Mouse (Mus musculus): ENCODE results near the gene Specc1l. TPM values are rescaled to one million over a fixed set of nuclear protein-coding genes. Genes with fewer than 3 reads are reported as not detected.
"Not testable (repeated sequence)": the region's sequence is repeated elsewhere in the genome, so short reads cannot be mapped to it uniquely, and the experiment has no call there.

Specc1l gene
- polyA plus RNA-seq, 1 experiment from 2014 or later, result 6.7 TPM

GRCm38 (mm10) chr10:75282648-75283047, 70.8 kb downstream of the Specc1l start:
- Histone ChIP-seq H3K4me3 (ENCODE audit: low read depth, low read length) (no peak overlapping the region), H3K9me3 (replicated peaks; ENCODE audit: control insufficient read depth, low read length) (no peaks in the 10 kb centered on the region), H3K4me2 (ENCODE audit: low read depth, low read length) (no peak overlapping the region), H3K27me3 (ENCODE audit: control insufficient read depth, insufficient read depth, low read depth, low read length) (no peaks in the 10 kb centered on the region), H3K27ac (ENCODE audit: low read length) (no peak overlapping the region), H3K9ac (ENCODE audit: low read depth, low read length) (no peak overlapping the region), H3K36me3 (ENCODE audit: control insufficient read depth, insufficient read depth) (no peaks in the 10 kb centered on the region; the same call in none of the 2 replicates), H3K4me1 (ENCODE audit: control insufficient read depth, low read depth, low read length) (no peaks in the 10 kb centered on the region)
- no peak for ATAC-seq (ENCODE audit: low read depth)
- WGBS (ENCODE audit: insufficient replicate concordance), result 48% methylated on average over 5 of the region's 5 CpGs

GRCm38 (mm10) chr10:75283821-75284220, 71.9 kb downstream of the Specc1l start:
- no peaks in the 10 kb centered on the region for H3K27me3 ChIP-seq (ENCODE audit: control insufficient read depth, insufficient read depth, low read depth, low read length)
- 77% methylated on average over 3 of the region's 3 CpGs for WGBS (ENCODE audit: insufficient replicate concordance)
- ATAC-seq (ENCODE audit: low read depth), result no peak
- no peaks in the 10 kb centered on the region for H3K9me3 ChIP-seq (replicated peaks; ENCODE audit: control insufficient read depth, low read length)
- H3K27ac ChIP-seq (ENCODE audit: low read length), result no peak overlapping the region
- H3K4me1 ChIP-seq (ENCODE audit: control insufficient read depth, low read depth, low read length), result no peaks in the 10 kb centered on the region
- H3K4me2 ChIP-seq (ENCODE audit: low read depth, low read length), result no peak overlapping the region
- H3K4me3 ChIP-seq (ENCODE audit: low read depth, low read length), result no peak overlapping the region
- H3K36me3 ChIP-seq (ENCODE audit: control insufficient read depth, insufficient read depth), result no peaks in the 10 kb centered on the region
- no peak overlapping the region for H3K9ac ChIP-seq (ENCODE audit: low read depth, low read length)

- no peak for ATAC-seq (ENCODE audit: low read depth)
- Histone ChIP-seq H3K9me3 (replicated peaks; ENCODE audit: control insufficient read depth, low read length) (no peaks in the 10 kb centered on the region), H3K27me3 (ENCODE audit: control insufficient read depth, insufficient read depth, low read depth, low read length) (no peaks in the 10 kb centered on the region), H3K4me3 (ENCODE audit: low read depth, low read length) (no peak overlapping the region), H3K4me1 (ENCODE audit: control insufficient read depth, low read depth, low read length) (peaks cover 5% of the 10 kb centered on the region; the same call in 1 of the 2 replicates), H3K36me3 (ENCODE audit: control insufficient read depth, insufficient read depth) (no peaks in the 10 kb centered on the region), H3K9ac (ENCODE audit: low read depth, low read length) (no peak overlapping the region), H3K4me2 (ENCODE audit: low read depth, low read length) (no peak overlapping the region), H3K27ac (ENCODE audit: low read length) (no peak overlapping the region)
- 41% methylated on average over 7 of the region's 7 CpGs for WGBS (ENCODE audit: insufficient replicate concordance)
Observed at GRCm38 (mm10) chr10:75288579-75288978, 76.7 kb downstream of the Specc1l start.

- no peaks in the 10 kb centered on the region for H3K36me3 ChIP-seq (ENCODE audit: control insufficient read depth, insufficient read depth)
- H3K4me1 ChIP-seq (ENCODE audit: control insufficient read depth, low read depth, low read length), result peaks cover 5% of the 10 kb centered on the region; the same call in 1 of the 2 replicates
- H3K27me3 ChIP-seq (ENCODE audit: control insufficient read depth, insufficient read depth, low read depth, low read length), result no peaks in the 10 kb centered on the region
- no peak overlapping the region for H3K9ac ChIP-seq (ENCODE audit: low read depth, low read length)
- no peak overlapping the region for H3K4me2 ChIP-seq (ENCODE audit: low read depth, low read length)
- no peaks in the 10 kb centered on the region for H3K9me3 ChIP-seq (replicated peaks; ENCODE audit: control insufficient read depth, low read length)
- no peak for ATAC-seq (ENCODE audit: low read depth)
- H3K4me3 ChIP-seq (ENCODE audit: low read depth, low read length), result no peak overlapping the region
- H3K27ac ChIP-seq (ENCODE audit: low read length), result no peak overlapping the region
- 35% methylated on average over 4 of the region's 4 CpGs for WGBS (ENCODE audit: insufficient replicate concordance)
Observed at GRCm38 (mm10) chr10:75289392-75289791, 77.5 kb downstream of the Specc1l start.

- no peaks in the 10 kb centered on the region for H3K9me3 ChIP-seq (replicated peaks; ENCODE audit: control insufficient read depth, low read length)
- ATAC-seq (ENCODE audit: low read depth), result no peak
- 67% methylated on average over 5 of the region's 5 CpGs for WGBS (ENCODE audit: insufficient replicate concordance)
Observed at GRCm38 (mm10) chr10:75290650-75291049, 78.8 kb downstream of the Specc1l start.

GRCm38 (mm10) chr10:75291338-75291737, 79.5 kb downstream of the Specc1l start:
- Histone ChIP-seq H3K27ac (ENCODE audit: low read length) (no peak overlapping the region; the same call in 1 of the 2 replicates), H3K4me2 (ENCODE audit: low read depth, low read length) (no peak overlapping the region), H3K36me3 (ENCODE audit: control insufficient read depth, insufficient read depth) (no peaks in the 10 kb centered on the region), H3K9ac (ENCODE audit: low read depth, low read length) (no peak overlapping the region), H3K4me3 (ENCODE audit: low read depth, low read length) (no peak overlapping the region), H3K27me3 (ENCODE audit: control insufficient read depth, insufficient read depth, low read depth, low read length) (no peaks in the 10 kb centered on the region), H3K4me1 (ENCODE audit: control insufficient read depth, low read depth, low read length) (peaks cover 5% of the 10 kb centered on the region; the same call in 1 of the 2 replicates), H3K9me3 (replicated peaks; ENCODE audit: control insufficient read depth, low read length) (no peaks in the 10 kb centered on the region)
- ATAC-seq (ENCODE audit: low read depth), result no peak
- 29% methylated on average over 1 of the region's 1 CpGs for WGBS (ENCODE audit: insufficient replicate concordance)

More at GRCm38 (mm10) chr10:75290650-75291049, 78.8 kb downstream of the Specc1l start:
- no peak overlapping the region for H3K4me3 ChIP-seq (ENCODE audit: low read depth, low read length)
- no peaks in the 10 kb centered on the region for H3K36me3 ChIP-seq (ENCODE audit: control insufficient read depth, insufficient read depth)
- no peak overlapping the region for H3K4me2 ChIP-seq (ENCODE audit: low read depth, low read length)
- H3K9ac ChIP-seq (ENCODE audit: low read depth, low read length), result no peak overlapping the region
- H3K4me1 ChIP-seq (ENCODE audit: control insufficient read depth, low read depth, low read length), result peaks cover 5% of the 10 kb centered on the region; the same call in 1 of the 2 replicates
- no peak overlapping the region for H3K27ac ChIP-seq (ENCODE audit: low read length)
- no peaks in the 10 kb centered on the region for H3K27me3 ChIP-seq (ENCODE audit: control insufficient read depth, insufficient read depth, low read depth, low read length)

GRCm38 (mm10) chr10:75292206-75292605, 80.3 kb downstream of the Specc1l start:
- H3K4me3 ChIP-seq (ENCODE audit: low read depth, low read length); H3K4me1 ChIP-seq (ENCODE audit: control insufficient read depth, low read depth, low read length); H3K9me3 ChIP-seq (replicated peaks; ENCODE audit: control insufficient read depth, low read length); H3K9ac ChIP-seq (ENCODE audit: low read depth, low read length); H3K27me3 ChIP-seq (ENCODE audit: control insufficient read depth, insufficient read depth, low read depth, low read length); H3K27ac ChIP-seq (ENCODE audit: low read length); H3K36me3 ChIP-seq (ENCODE audit: control insufficient read depth, insufficient read depth); ATAC-seq (ENCODE audit: low read depth); H3K4me2 ChIP-seq (ENCODE audit: low read depth, low read length): not testable (repeated sequence)
- 80% methylated on average over 8 of the region's 8 CpGs for WGBS (ENCODE audit: insufficient replicate concordance)

GRCm38 (mm10) chr10:75293288-75293687, 81.4 kb downstream of the Specc1l start:
- no peak for ATAC-seq (ENCODE audit: low read depth)
- 23% methylated on average over 3 of the region's 3 CpGs for WGBS (ENCODE audit: insufficient replicate concordance)
- Histone ChIP-seq H3K36me3 (ENCODE audit: control insufficient read depth, insufficient read depth) (no peaks in the 10 kb centered on the region), H3K4me2 (ENCODE audit: low read depth, low read length) (no peak overlapping the region), H3K9me3 (replicated peaks; ENCODE audit: control insufficient read depth, low read length) (no peaks in the 10 kb centered on the region), H3K4me1 (ENCODE audit: control insufficient read depth, low read depth, low read length) (peaks cover 5% of the 10 kb centered on the region; the same call in 1 of the 2 replicates), H3K27me3 (ENCODE audit: control insufficient read depth, insufficient read depth, low read depth, low read length) (no peaks in the 10 kb centered on the region), H3K27ac (ENCODE audit: low read length) (no peak overlapping the region), H3K9ac (ENCODE audit: low read depth, low read length) (no peak overlapping the region), H3K4me3 (ENCODE audit: low read depth, low read length) (no peak overlapping the region)

- no peaks in the 10 kb centered on the region for H3K27me3 ChIP-seq (ENCODE audit: control insufficient read depth, insufficient read depth, low read depth, low read length)
- ATAC-seq (ENCODE audit: low read depth), result no peak
- H3K27ac ChIP-seq (ENCODE audit: low read length), result no peak overlapping the region
- H3K9ac ChIP-seq (ENCODE audit: low read depth, low read length), result no peak overlapping the region
- no peaks in the 10 kb centered on the region for H3K9me3 ChIP-seq (replicated peaks; ENCODE audit: control insufficient read depth, low read length)
- no peak overlapping the region for H3K4me2 ChIP-seq (ENCODE audit: low read depth, low read length)
- H3K4me3 ChIP-seq (ENCODE audit: low read depth, low read length), result no peak overlapping the region
- 70% methylated on average over 4 of the region's 4 CpGs for WGBS (ENCODE audit: insufficient replicate concordance)
- peaks cover 5% of the 10 kb centered on the region; the same call in 1 of the 2 replicates for H3K4me1 ChIP-seq (ENCODE audit: control insufficient read depth, low read depth, low read length)
- no peaks in the 10 kb centered on the region for H3K36me3 ChIP-seq (ENCODE audit: control insufficient read depth, insufficient read depth)
Observed at GRCm38 (mm10) chr10:75294362-75294761, 82.5 kb downstream of the Specc1l start.

All from liver, embryonic 16.5 days (tissue).